Mouse (Mus musculus): ENCODE data around the gene Nek10.

DNA sequence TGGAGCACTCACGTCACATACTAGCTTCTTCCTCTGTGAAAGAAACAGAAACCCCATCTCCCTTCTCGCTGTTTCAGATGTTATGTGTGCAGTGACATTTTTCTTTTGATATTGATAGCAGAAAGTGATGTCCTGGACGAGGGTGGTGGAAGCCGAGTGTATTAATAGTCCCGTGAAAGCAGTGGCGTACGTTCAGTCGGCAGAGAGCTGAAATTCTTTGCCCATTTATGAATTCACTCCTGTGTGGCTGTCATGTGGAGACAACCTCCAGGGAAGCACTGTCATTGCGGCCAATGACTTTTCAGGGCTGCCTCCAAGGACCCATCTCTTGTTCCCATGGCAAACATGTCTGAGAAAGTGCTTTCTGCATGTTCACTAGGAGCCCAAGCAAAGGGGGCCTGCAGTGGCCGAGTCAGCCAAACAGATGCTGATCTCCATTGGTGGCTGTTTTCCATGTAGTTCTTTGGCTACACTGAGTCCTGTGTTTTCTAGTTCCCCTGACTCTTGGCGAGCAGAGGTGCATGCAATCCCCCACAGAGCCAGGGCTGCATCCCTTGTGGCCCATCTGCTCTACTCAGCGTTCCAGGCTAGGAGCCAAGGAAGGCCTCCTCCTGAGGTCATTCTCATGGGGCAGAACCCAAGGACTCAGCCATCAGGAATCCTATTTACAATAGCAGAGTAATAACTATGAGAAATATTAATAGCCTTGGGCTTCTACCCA is 29.5 kb downstream of the Nek10 start:
- TF ChIP-seq CTCF (IDR thresholded peaks at IDR 0.05; ENCODE audit: control insufficient read depth, insufficient read depth, low read length) (no peak), POLR2A (IDR thresholded peaks at IDR 0.05; ENCODE audit: borderline replicate concordance, control insufficient read depth, low read depth, low read length) (no peak)

Measured in bone marrow, adult 2 months (tissue).